Mouse (Mus musculus) lung, postnatal 0 days (tissue): ENCODE measurements around the gene Bex3. TPM values are rescaled to one million over a fixed set of nuclear protein-coding genes. Genes with fewer than 3 reads are reported as not detected.

Source experiments
- ATAC-seq: fragments of 200-750 bp; cut with Nextera tagmentation; 2 replicates; pipeline ENCODE4 v1.8.0; 2017; ENCODE audit warnings: moderate library complexity
- DNase-seq: peaks from one replicate; pipeline ENCODE4 v3.0.0-alpha.2; 2016; ENCODE audit warnings: low spot score
- H3K27ac ChIP-seq: fragments of 300-500 bp; sonication (generic); 2 replicates; pipeline ENCODE4 v1.5.1; 2014; ENCODE audit warnings: antibody characterized with exemption, mild to moderate bottlenecking, low read length, mixed read lengths
- H3K27me3 ChIP-seq: fragments of 300-500 bp; sonication (generic); replicated peaks from 2 replicates; pipeline ENCODE4 v1.6.1; 2014; ENCODE audit warnings: low read length, mixed read lengths; ENCODE audit not compliant: insufficient read depth
- H3K36me3 ChIP-seq: fragments of 300-500 bp; sonication (generic); 2 replicates; pipeline ENCODE4 v1.6.1; 2014; ENCODE audit warnings: low read length, mixed read lengths; ENCODE audit not compliant: insufficient read depth
- H3K4me1 ChIP-seq: fragments of 300-500 bp; sonication (generic); 2 replicates; pipeline ENCODE4 v1.6.1; 2014; ENCODE audit warnings: antibody characterized with exemption, low read depth, low read length, mixed read lengths; ENCODE audit not compliant: insufficient read depth
- H3K4me2 ChIP-seq: fragments of 300-500 bp; sonication (generic); replicated peaks from 2 replicates; pipeline ENCODE4 v1.6.1; 2014; ENCODE audit warnings: low read depth, mild to moderate bottlenecking, low read length, moderate library complexity, mixed read lengths
- H3K4me3 ChIP-seq: fragments of 300-500 bp; sonication (generic); 2 replicates; pipeline ENCODE4 v1.5.1; 2014; ENCODE audit warnings: low read depth, low read length
- H3K9ac ChIP-seq: fragments of 300-500 bp; sonication (generic); replicated peaks from 2 replicates; pipeline ENCODE4 v1.6.1; 2014; ENCODE audit warnings: low read depth, mild to moderate bottlenecking
- H3K9me3 ChIP-seq: fragments of 300-500 bp; sonication (generic); 2 replicates; pipeline ENCODE4 v1.6.1; 2016; ENCODE audit warnings: low read length, mixed read lengths
- CTCF ChIP-seq: IDR thresholded peaks from 2 replicates; pipeline ENCODE4 v1.5.1; 2016; ENCODE audit warnings: antibody characterized with exemption, mild to moderate bottlenecking
- EP300 ChIP-seq: IDR thresholded peaks from 2 replicates; pipeline ENCODE4 v1.6.1; 2016; ENCODE audit warnings: antibody characterized with exemption, mild to moderate bottlenecking, control low read depth
- WGBS: fragments of 180-500 bp; shearing (Covaris S2); extraction: QIAGEN DNeasy Blood & Tissue Kit; methylation state at CpG from one replicate; pipeline ENCODE4 v1.1.7; 2014; 5-methylcytosine and 5-hydroxymethylcytosine counted together
- polyA plus RNA-seq: library from polyadenylated mRNA; unstranded; fragments of >200 nt; fragmentation: Nextera tagmentation; extraction: Ambion mirVana; gene quantifications from 2 replicates; pipeline ENCODE4 v1.2.1, GENCODE M21; 2015

Bex3 gene
- polyA plus RNA-seq, 1 experiment from 2014 or later, result 314 TPM

GRCm38 (mm10) chrX:136274542-136274941, 4.5 kb downstream of the Bex3 start:
- TF ChIP-seq EP300 (no peak), CTCF (no peak)
- Histone ChIP-seq H3K9ac (no peak overlapping the region), H3K27me3 (no peaks in the 10 kb centered on the region), H3K9me3 (no peaks in the 10 kb centered on the region), H3K27ac (no peak overlapping the region), H3K36me3 (no peaks in the 10 kb centered on the region), H3K4me2 (no peak overlapping the region), H3K4me1 (no peaks in the 10 kb centered on the region), H3K4me3 (no peak overlapping the region)
- ATAC-seq (no peak), DNase-seq (peak; percentile 17)
- WGBS, result 12% methylated on average over 3 of the region's 3 CpGs

DNA sequence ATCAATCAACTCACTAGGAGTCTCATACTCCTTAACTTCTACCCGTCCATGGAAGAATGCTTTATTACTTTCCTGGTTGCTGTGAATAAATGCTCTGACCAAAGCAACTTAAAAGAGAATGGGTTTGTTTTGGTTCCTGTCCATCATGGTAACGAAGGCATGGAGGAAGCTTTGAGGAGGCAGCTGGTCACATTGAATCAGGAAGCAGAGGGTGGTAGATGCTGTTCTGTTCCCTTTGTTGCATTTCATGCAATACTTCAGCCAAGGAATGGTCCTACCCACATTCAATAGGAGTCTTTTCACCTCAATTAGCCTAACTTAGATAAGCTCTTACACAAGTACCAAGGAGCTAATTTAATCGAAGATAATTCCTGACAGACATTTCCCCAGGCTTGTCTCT, 5.3 kb downstream of the Bex3 start:
- WGBS, result 44% methylated on average over 3 of the region's 3 CpGs
- Histone ChIP-seq H3K4me3 (no peak overlapping the region), H3K9me3 (no peaks in the 10 kb centered on the region), H3K27ac (no peak overlapping the region), H3K9ac (no peak overlapping the region), H3K36me3 (no peaks in the 10 kb centered on the region), H3K4me2 (no peak overlapping the region), H3K4me1 (no peaks in the 10 kb centered on the region), H3K27me3 (no peaks in the 10 kb centered on the region)
- ATAC-seq (no peak), DNase-seq (no peak)
- TF ChIP-seq CTCF, result no peak
- no peak for TF ChIP-seq EP300

DNA sequence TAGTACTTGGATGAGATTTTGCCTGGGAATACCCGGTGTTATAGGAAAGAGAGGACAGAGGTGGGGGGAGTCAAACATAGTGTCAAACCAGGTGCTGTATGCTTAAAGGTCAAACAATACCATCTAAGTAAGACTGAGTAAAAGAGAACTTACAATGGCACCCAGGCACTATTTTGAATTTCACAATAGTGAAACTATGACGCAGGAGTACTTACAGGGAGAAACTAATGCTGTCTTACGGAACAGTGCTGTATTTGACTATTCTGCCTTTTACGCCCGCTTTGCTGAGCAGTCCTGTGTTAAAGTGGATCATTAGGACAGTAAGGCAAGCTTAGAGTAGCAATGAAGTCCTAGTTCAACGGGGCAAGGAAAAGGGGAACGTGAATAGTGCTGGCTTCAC, 7.5 kb downstream of the Bex3 start:
- Histone ChIP-seq H3K9me3 (no peaks in the 10 kb centered on the region), H3K4me1 (no peaks in the 10 kb centered on the region), H3K4me2 (no peak overlapping the region), H3K4me3 (no peak overlapping the region), H3K27me3 (no peaks in the 10 kb centered on the region), H3K9ac (no peak overlapping the region), H3K36me3 (no peaks in the 10 kb centered on the region), H3K27ac (no peak overlapping the region)
- ATAC-seq, result no peak
- TF ChIP-seq CTCF, result no peak
- TF ChIP-seq EP300, result no peak
- WGBS, result 73% methylated on average over 7 of the region's 7 CpGs
- DNase-seq, result no peak

GRCm38 (mm10) chrX:136278401-136278800, 8.3 kb downstream of the Bex3 start:
- Histone ChIP-seq H3K27me3 (no peaks in the 10 kb centered on the region), H3K4me3 (no peak overlapping the region), H3K4me2 (no peak overlapping the region), H3K36me3 (no peaks in the 10 kb centered on the region), H3K9ac (no peak overlapping the region), H3K4me1 (no peaks in the 10 kb centered on the region), H3K27ac (no peak overlapping the region), H3K9me3 (no peaks in the 10 kb centered on the region)
- DNase-seq (no peak), ATAC-seq (no peak)
- TF ChIP-seq CTCF, result no peak
- no peak for TF ChIP-seq EP300

DNA sequence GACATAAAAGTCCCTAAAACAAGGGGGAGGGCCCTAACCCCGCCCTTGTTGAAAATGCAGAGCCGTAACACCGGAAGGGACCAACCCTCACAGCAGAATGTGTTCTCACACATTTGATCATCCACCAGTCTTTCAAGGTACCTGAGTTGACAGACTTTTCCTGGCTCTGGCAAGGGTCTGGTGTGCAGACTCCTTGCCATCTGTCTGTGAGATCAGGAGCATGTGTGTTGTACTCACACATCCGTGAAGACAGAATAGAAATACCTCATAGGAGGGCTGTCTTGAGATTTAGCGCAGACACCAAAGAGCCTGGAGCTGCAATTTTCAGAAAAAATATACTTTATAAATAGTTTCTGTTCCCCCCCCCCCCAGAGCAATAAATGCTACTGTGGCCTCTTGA, 9.4 kb downstream of the Bex3 start:
- Histone ChIP-seq H3K9ac (no peak overlapping the region), H3K4me3 (no peak overlapping the region), H3K4me2 (no peak overlapping the region), H3K27ac (no peak overlapping the region), H3K27me3 (no peaks in the 10 kb centered on the region), H3K36me3 (no peaks in the 10 kb centered on the region), H3K4me1 (no peaks in the 10 kb centered on the region), H3K9me3 (no peaks in the 10 kb centered on the region)
- 73% methylated on average over 5 of the region's 5 CpGs for WGBS
- ATAC-seq, result no peak
- DNase-seq, result no peak
- TF ChIP-seq EP300 (no peak), CTCF (no peak)

DNA sequence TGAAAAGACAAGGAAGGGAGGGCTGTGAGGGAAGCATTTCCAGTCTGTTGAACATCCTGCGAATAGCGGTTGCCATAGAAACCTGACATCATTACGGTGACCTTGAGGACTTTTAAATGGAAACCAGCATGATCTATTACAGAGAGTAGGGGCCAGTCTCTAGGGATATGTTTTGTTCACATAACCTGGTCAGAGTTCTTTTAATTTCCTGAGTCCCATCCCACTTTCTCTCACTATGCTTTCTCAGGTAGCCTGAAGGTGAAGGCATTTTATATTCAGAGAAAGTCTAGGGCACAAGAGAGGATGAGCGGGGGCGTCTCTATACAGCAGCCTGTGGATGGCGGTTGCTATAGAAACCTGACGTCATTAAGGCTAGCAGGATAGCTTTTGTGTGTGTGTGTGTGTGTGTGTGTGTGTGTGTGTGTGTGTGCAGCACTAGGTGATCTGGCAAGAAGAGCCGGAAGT, 20.8 kb downstream of the Bex3 start:
- DNase-seq (no peak), ATAC-seq (no peak)
- TF ChIP-seq CTCF, result no peak
- TF ChIP-seq EP300, result no peak
- Histone ChIP-seq H3K27ac (no peak overlapping the region), H3K4me2 (no peak overlapping the region), H3K4me1 (no peaks in the 10 kb centered on the region), H3K36me3 (no peaks in the 10 kb centered on the region), H3K27me3 (no peaks in the 10 kb centered on the region), H3K9ac (no peak overlapping the region), H3K4me3 (no peak overlapping the region), H3K9me3 (no peaks in the 10 kb centered on the region)
- 20% methylated on average over 8 of the region's 8 CpGs for WGBS

DNA sequence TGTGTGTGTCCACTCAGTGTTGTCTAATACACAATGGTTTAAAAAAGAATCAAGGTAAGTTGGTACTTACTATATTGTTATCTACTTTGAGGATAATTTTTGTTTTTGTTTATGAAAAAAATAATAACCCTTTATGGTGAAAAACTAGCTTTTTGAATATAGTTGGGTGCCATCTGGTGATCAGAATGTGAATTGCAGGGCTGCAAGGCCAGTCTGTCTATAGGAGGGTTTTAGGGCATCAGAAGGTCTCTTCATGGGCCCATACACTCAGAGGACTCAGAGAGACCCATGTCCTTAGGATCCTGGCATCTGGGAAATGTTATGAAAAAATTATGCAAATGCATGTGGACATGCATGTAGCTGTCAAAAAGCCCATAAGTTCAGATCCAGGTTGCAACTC, 34.2 kb downstream of the Bex3 start:
- TF ChIP-seq CTCF (peak; percentile 68), EP300 (no peak)
- Histone ChIP-seq H3K4me3 (no peak overlapping the region), H3K9ac (no peak overlapping the region), H3K27me3 (no peaks in the 10 kb centered on the region), H3K4me1 (no peaks in the 10 kb centered on the region), H3K4me2 (no peak overlapping the region), H3K9me3 (no peaks in the 10 kb centered on the region), H3K27ac (no peak overlapping the region), H3K36me3 (no peaks in the 10 kb centered on the region)
- no peak for ATAC-seq
- peak; percentile 9 for DNase-seq
